12 mouse cellular contexts compared by ENCODE assay signal in genomic region chr7:89336434-89336833, GRCm38 (mm10).
DNase-seq lines count a peak whose midpoint lies in the region; ATAC-seq and TF ChIP-seq lines count a peak whose summit lies in the region.
"Had no signal": no experiment of that assay in that cellular context is flagged by ENCODE, and none has a peak within 500 bp of the region (broad histone marks: within the 10 kb centered on the region; RNA-seq: fewer than 3 reads in every experiment).

No protein-coding gene starts in this region.

- no peaks in the 10 kb centered on the region for H3K9me3 ChIP-seq in forebrain, embryonic 14.5 days (replicated peaks; ENCODE audit: control insufficient read depth, low read length)
- no peaks in the 10 kb centered on the region for H3K9me3 ChIP-seq in forebrain, embryonic 10.5 days
- H3K9me3 ChIP-seq in kidney, postnatal 0 days (replicated peaks; ENCODE audit: low read length) = no peaks in the 10 kb centered on the region
- no peaks in the 10 kb centered on the region for H3K9me3 ChIP-seq in hindbrain, postnatal 0 days (ENCODE audit: low read length)
- H3K9me3 ChIP-seq in neural tube, embryonic 14.5 days (ENCODE audit: control insufficient read depth, low read length) = no peaks in the 10 kb centered on the region
- H3K9me3 ChIP-seq: lung, embryonic 15.5 days had no signal

- H3K27ac ChIP-seq in forebrain, embryonic 14.5 days (ENCODE audit: low read depth, low read length) = no peak overlapping the region
- H3K27ac ChIP-seq in forebrain, embryonic 10.5 days = no peak overlapping the region
- H3K27ac ChIP-seq in kidney, postnatal 0 days = no peak overlapping the region
- H3K27ac ChIP-seq in kidney, adult 2 months (ENCODE audit: insufficient read depth, low read depth, low read length) = no peak overlapping the region
- no peak overlapping the region for H3K27ac ChIP-seq in hindbrain, postnatal 0 days
- H3K27ac ChIP-seq in neural tube, embryonic 14.5 days (ENCODE audit: low read depth, low read length) = no peak overlapping the region
- H3K27ac ChIP-seq: lung, embryonic 15.5 days had no signal

- 85% methylated on average over 1 of the region's 1 CpGs for WGBS in forebrain, embryonic 14.5 days
- WGBS in forebrain, embryonic 10.5 days = 96% methylated on average over 1 of the region's 1 CpGs
- 93% methylated on average over 1 of the region's 1 CpGs for WGBS in kidney, postnatal 0 days
- WGBS in kidney, adult 2 months = 89% methylated on average over 1 of the region's 1 CpGs
- 96% methylated on average over 1 of the region's 1 CpGs for WGBS in hindbrain, postnatal 0 days
- 96% methylated on average over 1 of the region's 1 CpGs for WGBS in neural tube, embryonic 14.5 days

- H3K27me3 ChIP-seq in forebrain, embryonic 14.5 days (replicated peaks; ENCODE audit: control insufficient read depth, insufficient read depth, low read length) = no peaks in the 10 kb centered on the region
- H3K27me3 ChIP-seq in forebrain, embryonic 10.5 days (ENCODE audit: poor library complexity, severe bottlenecking) = no peaks in the 10 kb centered on the region
- no peaks in the 10 kb centered on the region for H3K27me3 ChIP-seq in kidney, postnatal 0 days (ENCODE audit: insufficient read depth, low read length)
- no peaks in the 10 kb centered on the region for H3K27me3 ChIP-seq in kidney, adult 2 months (replicated peaks; ENCODE audit: control insufficient read depth, insufficient read depth, low read length)
- no peaks in the 10 kb centered on the region for H3K27me3 ChIP-seq in hindbrain, postnatal 0 days (ENCODE audit: insufficient read depth, low read length)
- no peaks in the 10 kb centered on the region for H3K27me3 ChIP-seq in neural tube, embryonic 14.5 days (ENCODE audit: control insufficient read depth, insufficient read depth, low read length)
- H3K27me3 ChIP-seq: lung, embryonic 15.5 days had no signal

- TF ChIP-seq POLR2A in kidney, adult 2 months (IDR thresholded peaks at IDR 0.05; ENCODE audit: low read depth, low read length) = no peak

- TF ChIP-seq CTCF in kidney, postnatal 0 days (IDR thresholded peaks at IDR 0.05; ENCODE audit: low read depth) = no peak
- TF ChIP-seq CTCF in kidney, adult 2 months (conservative IDR thresholded peaks at IDR 0.05; ENCODE audit: insufficient read depth, insufficient read length, low read depth, low read length) = no peak
- no peak for TF ChIP-seq CTCF in hindbrain, postnatal 0 days (IDR thresholded peaks at IDR 0.05; ENCODE audit: low read depth)

- H3K4me1 ChIP-seq in forebrain, embryonic 14.5 days (ENCODE audit: control insufficient read depth, insufficient read depth, low read length) = peaks cover 8% of the 10 kb centered on the region
- peaks cover 36% of the 10 kb centered on the region for H3K4me1 ChIP-seq in forebrain, embryonic 10.5 days
- peaks cover 10% of the 10 kb centered on the region; the same call in 1 of the 2 replicates for H3K4me1 ChIP-seq in kidney, postnatal 0 days (replicated peaks; ENCODE audit: insufficient read depth, low read length)
- H3K4me1 ChIP-seq in kidney, adult 2 months (ENCODE audit: control insufficient read depth, insufficient read depth, low read length) = peaks cover 9% of the 10 kb centered on the region
- H3K4me1 ChIP-seq in hindbrain, postnatal 0 days (ENCODE audit: insufficient read depth, low read length) = peaks cover 10% of the 10 kb centered on the region
- peaks cover 22% of the 10 kb centered on the region for H3K4me1 ChIP-seq in neural tube, embryonic 14.5 days (ENCODE audit: control insufficient read depth, insufficient read depth, low read length)

- H3K4me2 ChIP-seq in forebrain, embryonic 14.5 days (ENCODE audit: low read length) = peak overlapping the region; percentile 90; the same call in 1 of the 2 replicates
- peak overlapping the region; percentile 94; the same call in 1 of the 2 replicates for H3K4me2 ChIP-seq in kidney, postnatal 0 days (ENCODE audit: low read length)
- peak overlapping the region; percentile 78 for H3K4me2 ChIP-seq in hindbrain, postnatal 0 days (ENCODE audit: low read depth, low read length)
- peak overlapping the region; percentile 82 for H3K4me2 ChIP-seq in neural tube, embryonic 14.5 days (ENCODE audit: low read depth, low read length)

- no peak overlapping the region for H3K9ac ChIP-seq in forebrain, embryonic 14.5 days (ENCODE audit: low read length)
- no peak overlapping the region for H3K9ac ChIP-seq in kidney, postnatal 0 days (ENCODE audit: low read depth, low read length)
- H3K9ac ChIP-seq in hindbrain, postnatal 0 days (replicated peaks; ENCODE audit: low read length) = no peak overlapping the region
- H3K9ac ChIP-seq in neural tube, embryonic 14.5 days (replicated peaks; ENCODE audit: low read depth, low read length) = no peak overlapping the region
- H3K9ac ChIP-seq: lung, embryonic 15.5 days had no signal

- no peak for ATAC-seq in forebrain, embryonic 14.5 days
- no peak for ATAC-seq in kidney, postnatal 0 days (replicated peaks; ENCODE audit: low FRiP score, low read depth)
- no peak for ATAC-seq in hindbrain, postnatal 0 days
- ATAC-seq in neural tube, embryonic 14.5 days (ENCODE audit: low read depth) = no peak

- no peak for DNase-seq in forebrain, embryonic 14.5 days (ENCODE audit: low spot score)
- no peak for DNase-seq in forebrain, embryonic 10.5 days (ENCODE audit: extremely low spot score, low spot score)
- DNase-seq in kidney, postnatal 0 days (ENCODE audit: low spot score) = no peak
- no peak for DNase-seq in kidney, adult 2 months
- no peak for DNase-seq in hindbrain, postnatal 0 days (ENCODE audit: low spot score)
- DNase-seq in right cerebral cortex, postnatal 10 days (ENCODE audit: low spot score in 2 of 2) = no peak
- DNase-seq in cerebellum, adult 11 months = no peak
- DNase-seq: cerebellum, adult 11-12 months; embryo, embryonic 11 days; kidney, adult 8-10 months had no signal

- H3K4me3 ChIP-seq in forebrain, embryonic 14.5 days (ENCODE audit: low read depth, low read length) = no peak overlapping the region
- H3K4me3 ChIP-seq in forebrain, embryonic 10.5 days = no peak overlapping the region
- no peak overlapping the region for H3K4me3 ChIP-seq in kidney, postnatal 0 days (replicated peaks; ENCODE audit: low read depth, low read length)
- no peak overlapping the region for H3K4me3 ChIP-seq in kidney, adult 2 months (ENCODE audit: insufficient read depth, low read depth, low read length)
- H3K4me3 ChIP-seq in hindbrain, postnatal 0 days (ENCODE audit: low read length) = no peak overlapping the region
- H3K4me3 ChIP-seq in neural tube, embryonic 14.5 days (ENCODE audit: low read depth, low read length) = no peak overlapping the region

- no peaks in the 10 kb centered on the region for H3K36me3 ChIP-seq in forebrain, embryonic 14.5 days (ENCODE audit: control insufficient read depth, insufficient read depth, low read length)
- peaks cover 3% of the 10 kb centered on the region; the same call in 1 of the 2 replicates for H3K36me3 ChIP-seq in forebrain, embryonic 10.5 days (replicated peaks)
- no peaks in the 10 kb centered on the region for H3K36me3 ChIP-seq in kidney, postnatal 0 days (ENCODE audit: insufficient read depth, low read length)
- no peaks in the 10 kb centered on the region for H3K36me3 ChIP-seq in kidney, adult 2 months (ENCODE audit: control insufficient read depth, insufficient read depth, low read length)
- no peaks in the 10 kb centered on the region for H3K36me3 ChIP-seq in hindbrain, postnatal 0 days (ENCODE audit: insufficient read depth, low read length)
- no peaks in the 10 kb centered on the region for H3K36me3 ChIP-seq in neural tube, embryonic 14.5 days (ENCODE audit: control insufficient read depth, insufficient read depth, low read length)
- H3K36me3 ChIP-seq: lung, embryonic 15.5 days had no signal
